Mouse (Mus musculus) hindbrain, embryonic 13.5 days (tissue): Measurements from ENCODE around the gene Drc3. TPM values are rescaled to one million over a fixed set of nuclear protein-coding genes. Genes with fewer than 3 reads are reported as not detected.

Experiments used
- ATAC-seq: fragments of 200-750 bp; cut with Nextera tagmentation; 2 replicates; pipeline ENCODE4 v1.8.0; 2017; ENCODE audit warnings: moderate TSS enrichment; ENCODE audit not compliant: low FRiP score
- H3K27ac ChIP-seq: fragments of 300-500 bp; sonication (generic); 2 replicates; pipeline ENCODE4 v1.5.1; 2015; ENCODE audit warnings: inconsistent platforms, mild to moderate bottlenecking, moderate library complexity
- H3K27me3 ChIP-seq: fragments of 300-500 bp; sonication (generic); 2 replicates; pipeline ENCODE4 v1.6.1; 2015; ENCODE audit warnings: mild to moderate bottlenecking, inconsistent platforms
- H3K36me3 ChIP-seq: fragments of 300-500 bp; sonication (generic); 2 replicates; pipeline ENCODE4 v1.6.1; 2015; ENCODE audit warnings: mild to moderate bottlenecking, inconsistent platforms
- H3K4me1 ChIP-seq: fragments of 300-500 bp; sonication (generic); replicated peaks from 2 replicates; pipeline ENCODE4 v1.6.1; 2015; ENCODE audit warnings: inconsistent platforms
- H3K4me2 ChIP-seq: fragments of 300-500 bp; sonication (generic); 2 replicates; pipeline ENCODE4 v1.6.1; 2015; ENCODE audit warnings: inconsistent platforms, mild to moderate bottlenecking, moderate library complexity
- H3K4me3 ChIP-seq: fragments of 300-500 bp; sonication (generic); 2 replicates; pipeline ENCODE4 v1.5.1; 2015; ENCODE audit warnings: mild to moderate bottlenecking, inconsistent platforms
- H3K9ac ChIP-seq: fragments of 300-500 bp; sonication (generic); 2 replicates; pipeline ENCODE4 v1.6.1; 2015; ENCODE audit warnings: mild to moderate bottlenecking, inconsistent platforms
- H3K9me3 ChIP-seq: fragments of 300-500 bp; sonication (generic); 2 replicates; pipeline ENCODE4 v1.6.1; 2016; ENCODE audit warnings: inconsistent platforms
- WGBS: fragments of 180-500 bp; shearing (Covaris S2); methylation state at CpG from one replicate; pipeline ENCODE4 v1.1.7; 2015; 5-methylcytosine and 5-hydroxymethylcytosine counted together
- polyA plus RNA-seq: library from polyadenylated mRNA; unstranded; fragments of >200 nt; fragmentation: Nextera tagmentation; extraction: Ambion mirVana; gene quantifications from 2 replicates; pipeline ENCODE4 v1.2.1, GENCODE M21; 2015

Gene Drc3
- 6.3 and 7.9 TPM in 2 replicates for polyA plus RNA-seq

DNA sequence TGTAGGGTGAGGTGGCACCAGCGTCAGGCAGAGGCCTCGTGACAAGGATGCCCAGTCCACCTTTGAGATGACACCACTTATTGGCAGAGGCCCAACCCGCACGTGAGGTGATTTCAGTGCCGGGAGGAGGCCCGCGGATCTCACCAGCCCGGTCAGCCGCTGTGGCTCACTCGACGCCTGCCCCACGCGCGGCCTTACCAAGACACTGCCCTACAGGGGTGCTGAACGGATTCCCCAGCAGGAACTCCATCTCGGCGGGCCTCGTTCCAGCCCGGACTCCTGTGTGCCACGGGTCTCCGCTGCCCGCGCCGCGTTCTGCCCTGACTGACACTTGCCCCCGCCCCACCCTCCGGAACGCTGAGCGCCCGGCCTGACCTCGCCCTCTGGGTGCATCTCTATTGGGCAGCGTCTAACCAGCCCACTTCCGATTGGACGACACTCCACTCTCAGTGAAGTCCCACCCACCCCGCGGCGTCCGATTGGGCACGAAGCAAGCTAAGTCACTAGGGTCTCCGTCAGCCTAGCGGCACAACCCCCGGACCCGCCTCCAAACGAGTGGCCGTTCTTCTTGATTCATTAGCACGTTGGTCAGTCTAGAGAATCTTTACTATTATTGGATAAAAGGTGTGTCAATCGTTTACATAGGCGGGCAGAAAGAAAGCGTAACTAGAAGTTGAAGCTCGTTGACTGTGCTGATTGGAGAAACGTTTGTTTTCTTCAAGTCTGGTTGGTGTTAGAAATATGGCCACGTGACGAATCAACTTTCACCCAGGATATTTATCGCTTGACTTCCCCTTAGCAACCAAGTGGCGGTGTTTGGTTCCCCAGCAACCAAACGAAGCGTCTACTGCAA lies at the start of gene Drc3, which contains the start of gene Tom1l2:
Gene Drc3 (plus strand): TSS at position 771 of the 853 bp plus-strand sequence.
Gene Tom1l2 (minus strand): TSS at position 347 of the 853 bp plus-strand sequence.
- peak within 1 kb of the TSS; percentile 82 for H3K27ac ChIP-seq
- no peaks in the 10 kb centered on the region for H3K9me3 ChIP-seq
- no peaks in the 10 kb centered on the region for H3K27me3 ChIP-seq
- H3K9ac ChIP-seq: peak within 1 kb of the TSS; percentile 80
- under 1% methylated on average over 57 of the region's 57 CpGs for WGBS
- peaks cover 25% of the 10 kb centered on the region for H3K4me1 ChIP-seq
- H3K4me3 ChIP-seq: peak within 1 kb of the TSS; percentile 66
- ATAC-seq: peak; percentile 100
- no peaks in the 10 kb centered on the region for H3K36me3 ChIP-seq
- H3K4me2 ChIP-seq: peak within 1 kb of the TSS; percentile 88

DNA sequence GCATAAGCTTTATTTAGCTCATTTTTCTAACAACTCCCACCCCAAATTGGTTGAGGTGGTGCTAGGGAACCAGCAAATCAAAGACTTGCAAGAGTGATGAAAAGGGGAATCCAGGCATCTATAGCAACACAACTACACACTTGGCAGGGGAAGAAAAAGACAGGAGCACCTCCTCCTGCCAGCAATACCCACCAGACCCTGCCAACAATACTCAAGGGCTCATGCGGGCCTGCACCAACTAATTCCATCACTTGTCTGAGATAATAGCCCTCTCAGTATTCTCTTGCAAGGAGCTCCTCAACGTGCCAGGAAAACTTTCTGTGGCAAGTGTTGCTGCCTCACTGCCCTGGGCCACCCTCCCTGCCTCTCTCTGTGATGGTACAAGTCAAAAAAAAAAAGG lies 49.6 kb upstream of the Drc3 start:
- Histone ChIP-seq H3K27ac (peak overlapping the region; percentile 91; the same call in 1 of the 2 replicates), H3K36me3 (no peaks in the 10 kb centered on the region), H3K27me3 (no peaks in the 10 kb centered on the region), H3K9ac (no peak overlapping the region), H3K4me1 (peaks cover 56% of the 10 kb centered on the region), H3K4me2 (no peak overlapping the region), H3K4me3 (no peak overlapping the region), H3K9me3 (no peaks in the 10 kb centered on the region)
- WGBS: 59% methylated on average over 2 of the region's 2 CpGs
- ATAC-seq: no peak

DNA sequence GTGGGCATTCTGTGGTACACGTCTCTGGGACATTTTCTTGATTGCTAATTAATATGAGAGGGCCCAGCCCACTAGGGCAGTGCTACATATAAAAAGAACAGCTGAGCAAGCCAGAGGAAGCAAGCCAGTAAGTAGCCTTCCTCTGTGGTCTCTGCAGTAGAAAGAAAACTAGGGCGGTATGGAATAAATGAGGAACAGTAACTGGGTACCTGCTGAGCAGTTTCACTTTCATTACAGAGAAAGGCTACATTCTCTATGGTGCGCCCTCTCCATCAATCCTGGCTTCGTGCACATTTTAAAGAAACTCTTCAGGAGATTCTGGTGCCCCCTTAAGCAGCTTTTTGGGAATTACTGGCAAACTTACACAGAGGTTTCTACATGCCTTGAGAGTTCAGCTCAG lies 47.5 kb upstream of the Drc3 start:
- 57% methylated on average over 4 of the region's 4 CpGs for WGBS
- Histone ChIP-seq H3K9me3 (no peaks in the 10 kb centered on the region), H3K9ac (no peak overlapping the region), H3K4me1 (peaks cover 62% of the 10 kb centered on the region), H3K4me3 (no peak overlapping the region), H3K4me2 (no peak overlapping the region), H3K27ac (0 out of 2 replicates have a peak overlapping the region, but pooled peaks have one; percentile 23), H3K36me3 (no peaks in the 10 kb centered on the region), H3K27me3 (no peaks in the 10 kb centered on the region)
- no peak for ATAC-seq

DNA sequence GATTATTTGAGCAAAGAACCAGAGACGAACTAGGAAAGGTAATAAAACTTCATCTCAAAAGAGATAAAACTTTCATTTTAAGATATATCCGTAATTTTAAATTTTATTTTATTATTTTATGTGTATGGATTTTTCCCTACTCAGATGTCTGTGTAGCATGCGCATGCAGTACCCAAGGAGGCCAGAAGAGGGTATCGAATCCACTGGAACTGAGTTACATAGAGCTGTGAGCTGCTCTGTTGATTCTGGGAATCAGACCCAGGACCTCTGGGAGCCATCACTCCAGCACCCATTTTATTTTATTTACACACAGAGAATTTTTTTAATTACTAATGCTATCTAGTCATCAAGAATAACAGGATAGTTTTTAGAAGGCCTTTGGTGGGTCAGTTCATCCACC lies 46.3 kb upstream of the Drc3 start:
- peaks cover 62% of the 10 kb centered on the region for H3K4me1 ChIP-seq
- no peak overlapping the region for H3K4me3 ChIP-seq
- no peaks in the 10 kb centered on the region for H3K36me3 ChIP-seq
- no peak overlapping the region for H3K27ac ChIP-seq
- no peak overlapping the region for H3K4me2 ChIP-seq
- WGBS: 64% methylated on average over 4 of the region's 4 CpGs
- H3K9ac ChIP-seq: no peak overlapping the region
- H3K27me3 ChIP-seq: no peaks in the 10 kb centered on the region
- ATAC-seq: no peak
- H3K9me3 ChIP-seq: no peaks in the 10 kb centered on the region

DNA sequence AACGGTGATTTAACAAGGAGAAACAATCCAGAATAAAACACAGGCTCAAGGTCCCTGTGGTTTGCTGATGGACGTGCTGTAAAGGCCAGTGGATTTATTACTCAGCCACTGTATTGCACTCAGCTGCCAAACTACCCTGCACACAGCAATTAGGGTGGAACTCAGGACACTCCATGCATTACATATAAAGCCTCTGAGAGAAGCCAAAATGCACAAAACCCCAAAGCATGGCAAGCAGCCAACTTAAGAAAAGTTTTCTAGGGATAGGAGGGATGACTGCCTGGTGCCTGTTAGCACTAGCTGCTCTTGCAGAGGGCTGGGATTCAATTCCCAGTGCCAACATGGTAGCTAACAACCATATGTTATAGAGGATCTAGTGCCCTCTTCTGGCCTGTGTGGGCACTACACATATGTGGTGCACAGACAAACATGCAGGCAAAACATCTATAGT lies 45.7 kb upstream of the Drc3 start:
- Histone ChIP-seq H3K9me3 (no peaks in the 10 kb centered on the region), H3K9ac (no peak overlapping the region), H3K27me3 (no peaks in the 10 kb centered on the region), H3K4me2 (no peak overlapping the region), H3K4me1 (peaks cover 62% of the 10 kb centered on the region), H3K27ac (0 out of 2 replicates have a peak overlapping the region, but pooled peaks have one; percentile 30), H3K36me3 (no peaks in the 10 kb centered on the region), H3K4me3 (no peak overlapping the region)
- WGBS: 76% methylated on average over 2 of the region's 2 CpGs
- no peak for ATAC-seq

DNA sequence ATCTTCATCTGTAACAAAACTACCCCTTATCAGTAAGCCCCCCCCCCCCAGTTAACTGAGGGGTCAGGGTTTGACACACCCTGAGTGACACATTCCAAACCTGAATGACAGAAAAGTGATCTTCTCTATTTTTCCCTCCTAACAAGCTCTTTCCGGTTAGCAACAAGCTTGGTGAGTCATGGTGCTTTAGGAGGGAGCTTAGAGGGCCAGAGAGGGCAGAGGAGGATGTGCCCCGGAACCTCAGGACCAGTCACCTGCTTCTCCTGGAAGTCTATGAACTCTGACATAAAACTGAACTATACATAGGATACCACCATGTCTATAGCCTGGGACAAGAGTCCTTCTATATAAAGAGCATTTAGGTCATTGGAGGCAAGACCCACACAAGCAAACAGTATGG lies 45.1 kb upstream of the Drc3 start:
- Histone ChIP-seq H3K27ac (0 out of 2 replicates have a peak overlapping the region, but pooled peaks have one; percentile 30), H3K27me3 (no peaks in the 10 kb centered on the region), H3K4me2 (no peak overlapping the region), H3K36me3 (no peaks in the 10 kb centered on the region), H3K9ac (no peak overlapping the region), H3K4me3 (no peak overlapping the region), H3K4me1 (peaks cover 61% of the 10 kb centered on the region), H3K9me3 (no peaks in the 10 kb centered on the region)
- ATAC-seq: no peak
- 86% methylated on average over 2 of the region's 2 CpGs for WGBS

DNA sequence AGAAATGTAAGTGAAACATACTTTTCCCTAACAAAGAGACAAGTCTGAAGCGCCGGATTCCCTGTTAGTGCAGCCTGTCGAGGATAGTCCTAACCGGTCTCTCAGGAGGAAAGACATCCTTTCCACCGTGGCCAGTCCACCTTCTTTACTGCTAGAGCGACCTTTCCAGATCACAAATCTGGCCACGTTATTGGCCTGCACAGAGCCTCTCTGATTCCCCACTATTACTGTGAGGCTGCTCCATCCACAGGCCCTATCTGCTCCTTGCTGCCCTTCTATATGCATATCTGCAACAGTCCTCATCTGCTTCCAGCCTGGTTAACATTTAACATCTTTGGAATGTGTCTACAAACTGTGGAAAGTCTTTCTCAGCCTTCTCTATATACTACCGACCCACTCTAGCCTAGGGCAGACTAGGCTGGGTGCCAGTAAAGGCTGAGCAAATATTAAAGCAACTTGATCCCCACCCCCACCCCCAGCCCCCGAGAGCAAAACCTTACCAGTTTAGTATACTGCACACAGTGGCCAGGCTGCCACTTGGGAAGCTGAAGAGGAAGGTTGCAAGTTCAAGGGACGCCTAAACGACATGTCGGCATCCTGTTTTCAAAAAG lies 44.5 kb upstream of the Drc3 start:
- peak overlapping the region; percentile 25; the same call in 1 of the 2 replicates for H3K9ac ChIP-seq
- ATAC-seq: no peak
- H3K4me3 ChIP-seq: no peak overlapping the region
- H3K27me3 ChIP-seq: no peaks in the 10 kb centered on the region
- no peaks in the 10 kb centered on the region for H3K36me3 ChIP-seq
- 74% methylated on average over 12 of the region's 12 CpGs for WGBS
- H3K4me2 ChIP-seq: no peak overlapping the region
- H3K4me1 ChIP-seq: peaks cover 56% of the 10 kb centered on the region
- H3K9me3 ChIP-seq: no peaks in the 10 kb centered on the region
- peak overlapping the region; percentile 55 for H3K27ac ChIP-seq

DNA sequence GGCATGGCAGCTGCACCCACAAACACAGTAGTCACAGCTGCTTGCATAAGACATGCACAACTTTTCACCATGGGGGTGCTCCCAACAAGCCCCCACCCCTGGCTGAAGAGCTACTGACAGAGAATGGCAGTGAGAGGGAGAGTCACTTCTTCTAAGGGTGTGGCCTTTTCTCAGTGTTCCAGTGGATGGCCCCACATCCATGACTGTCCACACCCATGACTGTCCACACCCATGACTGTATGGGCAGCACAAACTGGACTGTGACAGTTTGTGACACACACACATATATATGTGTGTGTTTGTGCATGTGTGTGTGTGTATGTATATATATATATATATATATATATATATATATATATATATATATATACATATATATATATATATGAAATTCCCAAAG lies 43.3 kb upstream of the Drc3 start:
- Histone ChIP-seq H3K9me3 (no peaks in the 10 kb centered on the region), H3K36me3 (no peaks in the 10 kb centered on the region), H3K4me1 (peaks cover 56% of the 10 kb centered on the region), H3K9ac (no peak overlapping the region), H3K4me2 (no peak overlapping the region), H3K27me3 (no peaks in the 10 kb centered on the region), H3K4me3 (no peak overlapping the region), H3K27ac (peak overlapping the region; percentile 79)
- ATAC-seq: no peak

DNA sequence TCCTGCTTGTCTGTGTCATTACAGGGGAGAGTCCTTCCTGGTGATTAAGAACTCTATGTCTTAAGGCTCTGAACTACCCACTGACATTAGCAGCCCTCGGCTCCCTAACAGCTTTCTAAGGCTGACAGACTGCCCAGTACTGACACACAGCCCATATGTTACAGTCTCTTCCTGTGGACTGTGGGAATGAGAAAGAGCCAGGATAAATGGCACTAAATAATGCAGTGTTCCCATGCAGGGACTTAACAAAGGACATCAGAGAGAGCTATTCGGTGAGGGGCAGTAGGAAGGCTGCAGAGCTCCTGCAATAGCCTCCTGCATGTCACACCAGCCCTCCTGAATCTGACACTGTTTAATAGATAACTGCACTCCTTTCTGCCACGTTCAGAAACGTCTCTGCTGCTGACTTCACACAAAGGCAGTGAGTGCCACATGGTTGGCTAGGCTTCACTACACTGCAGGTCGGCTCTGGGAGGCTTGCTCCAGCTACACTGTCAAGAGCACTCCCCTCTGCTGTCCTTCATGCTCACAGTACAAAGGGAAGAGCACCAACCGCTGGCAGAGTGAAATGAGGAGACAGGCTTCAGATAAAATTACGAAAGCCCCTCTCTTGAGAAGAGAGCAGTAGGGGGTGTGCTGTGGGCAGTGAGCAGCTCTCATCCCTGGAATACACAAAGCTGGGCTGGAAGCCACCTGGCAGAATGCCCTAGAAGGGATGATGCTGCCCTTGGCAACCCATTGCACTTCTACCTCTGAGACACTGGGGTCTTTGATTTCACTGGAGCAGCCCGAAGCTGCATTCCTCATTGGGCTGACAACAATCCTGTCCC lies 41.9 kb upstream of the Drc3 start:
- WGBS: 5% methylated on average over 8 of the region's 8 CpGs
- Histone ChIP-seq H3K27me3 (no peaks in the 10 kb centered on the region), H3K27ac (peak overlapping the region; percentile 97), H3K4me2 (peak overlapping the region; percentile 15), H3K4me3 (no peak overlapping the region), H3K36me3 (no peaks in the 10 kb centered on the region), H3K9ac (peak overlapping the region; percentile 65), H3K9me3 (no peaks in the 10 kb centered on the region), H3K4me1 (peaks cover 49% of the 10 kb centered on the region)
- peak; percentile 96 for ATAC-seq

DNA sequence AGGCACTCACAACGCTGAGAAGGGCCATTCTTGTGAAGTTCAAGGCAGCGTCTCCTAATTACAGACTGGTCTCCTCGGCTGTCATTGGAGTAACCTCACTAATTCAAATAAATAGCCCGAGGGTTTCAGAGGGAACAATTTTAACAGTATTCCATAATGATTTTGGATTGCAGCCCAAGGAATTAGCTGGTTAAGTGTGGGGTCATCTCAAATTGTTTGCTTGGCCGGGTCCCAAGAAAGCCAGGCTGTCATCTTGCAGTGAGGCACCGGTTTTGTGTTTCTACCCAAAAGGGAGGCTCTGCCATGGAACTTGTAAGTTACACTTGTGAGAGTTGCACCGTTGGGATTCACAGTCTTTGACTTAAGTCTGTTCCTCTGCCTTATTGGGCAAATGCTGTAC lies 36.9 kb upstream of the Drc3 start:
- H3K27me3 ChIP-seq: no peaks in the 10 kb centered on the region
- H3K4me3 ChIP-seq: no peak overlapping the region
- ATAC-seq: no peak
- no peak overlapping the region for H3K4me2 ChIP-seq
- no peaks in the 10 kb centered on the region for H3K36me3 ChIP-seq
- 61% methylated on average over 7 of the region's 7 CpGs for WGBS
- peaks cover 71% of the 10 kb centered on the region for H3K4me1 ChIP-seq
- H3K27ac ChIP-seq: peak overlapping the region; percentile 61; the same call in 1 of the 2 replicates
- H3K9ac ChIP-seq: no peak overlapping the region
- H3K9me3 ChIP-seq: no peaks in the 10 kb centered on the region

DNA sequence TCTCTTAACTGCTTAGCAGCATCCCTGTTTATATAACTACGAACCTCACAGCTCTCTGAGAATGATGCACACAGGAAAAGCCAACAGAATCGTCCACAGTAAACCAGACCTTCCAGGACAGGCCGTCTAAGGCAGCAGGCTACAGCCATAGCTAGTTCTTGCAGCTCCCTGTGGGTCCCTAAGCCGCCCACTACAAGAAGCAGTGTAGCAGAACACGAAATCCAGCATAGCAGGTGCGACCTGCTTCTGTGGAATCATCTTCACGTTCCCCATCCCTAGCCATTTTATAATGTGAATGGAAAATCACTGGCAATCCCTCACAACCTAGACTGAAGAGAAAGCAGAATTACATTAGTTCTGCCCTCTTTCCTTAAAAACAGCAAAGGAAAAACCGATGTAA lies 36.2 kb upstream of the Drc3 start:
- H3K4me3 ChIP-seq: no peak overlapping the region
- no peak for ATAC-seq
- no peaks in the 10 kb centered on the region for H3K9me3 ChIP-seq
- WGBS: 82% methylated on average over 8 of the region's 8 CpGs
- no peaks in the 10 kb centered on the region for H3K36me3 ChIP-seq
- H3K27ac ChIP-seq: peak overlapping the region; percentile 61; the same call in 1 of the 2 replicates
- H3K9ac ChIP-seq: 0 out of 2 replicates have a peak overlapping the region, but pooled peaks have one; percentile 51
- no peaks in the 10 kb centered on the region for H3K27me3 ChIP-seq
- peaks cover 69% of the 10 kb centered on the region for H3K4me1 ChIP-seq
- H3K4me2 ChIP-seq: no peak overlapping the region
